Mouse (Mus musculus): ENCODE measurements around the gene Prps2. TPM values are rescaled to one million over a fixed set of nuclear protein-coding genes. Genes with fewer than 3 reads are reported as not detected.

The Prps2 gene
- polyA plus RNA-seq, 1 experiment from 2014 or later = 30.1 TPM

DNA sequence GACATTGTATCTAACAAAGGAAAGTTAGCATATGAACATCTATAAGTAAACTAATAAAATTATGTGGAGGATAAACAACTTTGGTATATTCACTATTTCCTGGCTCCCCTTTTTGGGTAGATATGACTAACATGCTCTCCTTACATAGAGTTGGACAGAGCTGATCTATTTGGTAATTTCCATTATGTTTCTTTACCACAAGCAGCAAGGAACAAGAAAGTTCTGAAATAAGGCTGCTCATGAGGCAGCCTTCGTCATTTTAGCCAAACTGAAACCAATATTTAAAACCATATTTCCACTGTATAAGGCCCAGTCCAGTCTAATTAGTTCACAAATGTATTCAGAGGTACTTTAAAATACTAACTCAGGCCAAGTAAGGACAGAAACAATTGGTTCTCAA, 36.1 kb downstream of the Prps2 start:
- Histone ChIP-seq H3K27me3 (peaks cover 30% of the 10 kb centered on the region), H3K36me3 (peaks cover 8% of the 10 kb centered on the region; the same call in 1 of the 2 replicates), H3K27ac (no peak overlapping the region), H3K4me2 (no peak overlapping the region), H3K9ac (no peak overlapping the region), H3K4me3 (replicated peaks) (no peak overlapping the region), H3K4me1 (no peaks in the 10 kb centered on the region), H3K9me3 (replicated peaks) (no peaks in the 10 kb centered on the region)
- 88% methylated on average over 1 of the region's 1 CpGs for WGBS
- ATAC-seq (replicated peaks; ENCODE audit: low FRiP score) = no peak

- no peak overlapping the region for H3K4me3 ChIP-seq (replicated peaks)
- H3K4me1 ChIP-seq = no peaks in the 10 kb centered on the region
- 59% methylated on average over 1 of the region's 1 CpGs for WGBS
- H3K36me3 ChIP-seq = no peaks in the 10 kb centered on the region
- no peak overlapping the region for H3K27ac ChIP-seq
- peaks cover 29% of the 10 kb centered on the region for H3K27me3 ChIP-seq
- no peak overlapping the region for H3K9ac ChIP-seq
- no peak overlapping the region for H3K4me2 ChIP-seq
- peak; percentile 43; the same call in 1 of the 2 replicates for ATAC-seq (replicated peaks; ENCODE audit: low FRiP score)
- H3K9me3 ChIP-seq (replicated peaks) = no peaks in the 10 kb centered on the region
These were observed 38.2 kb downstream of the Prps2 start for GRCm38 (mm10) chrX:167344356-167344755.

- no peak overlapping the region for H3K4me2 ChIP-seq
- H3K9me3 ChIP-seq (replicated peaks) = no peaks in the 10 kb centered on the region
- H3K27ac ChIP-seq = no peak overlapping the region
- no peak overlapping the region for H3K4me3 ChIP-seq (replicated peaks)
- no peak overlapping the region for H3K9ac ChIP-seq
- WGBS = 84% methylated on average over 3 of the region's 3 CpGs
- H3K36me3 ChIP-seq = no peaks in the 10 kb centered on the region
- no peak for ATAC-seq (replicated peaks; ENCODE audit: low FRiP score)
- peaks cover 23% of the 10 kb centered on the region for H3K27me3 ChIP-seq
- no peaks in the 10 kb centered on the region for H3K4me1 ChIP-seq
These were observed 40.7 kb downstream of the Prps2 start for GRCm38 (mm10) chrX:167341811-167342210.

GRCm38 (mm10) chrX:167340190-167340589, 42.4 kb downstream of the Prps2 start:
- Histone ChIP-seq H3K4me3 (replicated peaks) (no peak overlapping the region), H3K4me1 (no peaks in the 10 kb centered on the region), H3K27ac (no peak overlapping the region), H3K27me3 (peaks cover 16% of the 10 kb centered on the region), H3K4me2 (no peak overlapping the region), H3K9ac (no peak overlapping the region), H3K36me3 (no peaks in the 10 kb centered on the region), H3K9me3 (replicated peaks) (no peaks in the 10 kb centered on the region)
- 92% methylated on average over 2 of the region's 2 CpGs for WGBS
- no peak for ATAC-seq (replicated peaks; ENCODE audit: low FRiP score)

GRCm38 (mm10) chrX:167337990-167338389, 44.6 kb downstream of the Prps2 start:
- 93% methylated on average over 1 of the region's 1 CpGs for WGBS
- no peak for ATAC-seq (replicated peaks; ENCODE audit: low FRiP score)

GRCm38 (mm10) chrX:167334571-167334970, 48.0 kb downstream of the Prps2 start:
- no peaks in the 10 kb centered on the region for H3K4me1 ChIP-seq
- peaks cover 7% of the 10 kb centered on the region for H3K27me3 ChIP-seq
- H3K36me3 ChIP-seq = no peaks in the 10 kb centered on the region
- ATAC-seq (replicated peaks; ENCODE audit: low FRiP score) = no peak
- no peak overlapping the region for H3K9ac ChIP-seq
- H3K4me3 ChIP-seq (replicated peaks) = no peak overlapping the region
- no peak overlapping the region for H3K4me2 ChIP-seq
- 82% methylated on average over 1 of the region's 1 CpGs for WGBS
- no peak overlapping the region for H3K27ac ChIP-seq
- H3K9me3 ChIP-seq (replicated peaks) = no peaks in the 10 kb centered on the region

More at GRCm38 (mm10) chrX:167337990-167338389, 44.6 kb downstream of the Prps2 start:
- no peak overlapping the region for H3K4me2 ChIP-seq
- H3K27me3 ChIP-seq = peaks cover 7% of the 10 kb centered on the region; the same call in 1 of the 2 replicates
- no peak overlapping the region for H3K4me3 ChIP-seq (replicated peaks)
- H3K9ac ChIP-seq = no peak overlapping the region
- no peak overlapping the region for H3K27ac ChIP-seq
- no peaks in the 10 kb centered on the region for H3K9me3 ChIP-seq (replicated peaks)
- H3K36me3 ChIP-seq = no peaks in the 10 kb centered on the region
- H3K4me1 ChIP-seq = no peaks in the 10 kb centered on the region

- Histone ChIP-seq H3K36me3 (no peaks in the 10 kb centered on the region), H3K27me3 (peaks cover 14% of the 10 kb centered on the region), H3K9me3 (replicated peaks) (no peaks in the 10 kb centered on the region), H3K9ac (no peak overlapping the region), H3K4me2 (no peak overlapping the region), H3K4me3 (replicated peaks) (no peak overlapping the region), H3K4me1 (no peaks in the 10 kb centered on the region), H3K27ac (no peak overlapping the region)
- peak; percentile 77; the same call in 1 of the 2 replicates for ATAC-seq (replicated peaks; ENCODE audit: low FRiP score)
- WGBS = 42% methylated on average over 1 of the region's 1 CpGs
These were observed 49.9 kb downstream of the Prps2 start for GRCm38 (mm10) chrX:167332607-167333006.

- no peaks in the 10 kb centered on the region for H3K36me3 ChIP-seq
- 78% methylated on average over 4 of the region's 4 CpGs for WGBS
- no peaks in the 10 kb centered on the region for H3K4me1 ChIP-seq
- no peak overlapping the region for H3K9ac ChIP-seq
- no peak overlapping the region for H3K4me3 ChIP-seq (replicated peaks)
- no peak overlapping the region for H3K27ac ChIP-seq
- no peaks in the 10 kb centered on the region for H3K9me3 ChIP-seq (replicated peaks)
- no peak overlapping the region for H3K4me2 ChIP-seq
- H3K27me3 ChIP-seq = peaks cover 14% of the 10 kb centered on the region
- ATAC-seq (replicated peaks; ENCODE audit: low FRiP score) = no peak
These were observed 51.6 kb downstream of the Prps2 start for GRCm38 (mm10) chrX:167330993-167331392.

DNA sequence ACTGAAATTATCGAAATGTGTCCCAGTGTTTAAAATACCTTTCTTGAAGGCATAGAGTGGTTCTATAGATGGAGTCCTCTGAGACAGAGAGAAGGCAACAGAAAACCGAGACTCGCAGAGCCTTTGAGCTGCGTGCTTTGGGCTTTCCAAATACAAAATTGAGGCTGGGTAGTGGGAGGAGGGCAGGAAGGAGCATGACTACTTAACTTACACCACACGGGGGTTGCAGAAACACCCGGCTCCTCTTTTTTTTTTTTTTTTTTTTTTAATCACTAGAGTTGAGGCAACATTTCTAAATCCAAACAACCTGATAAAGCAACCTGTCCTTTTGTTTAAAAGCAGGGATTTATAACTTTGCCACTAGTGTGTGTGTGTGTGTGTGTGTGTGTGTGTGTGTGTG, 52.1 kb downstream of the Prps2 start, which contains the start of gene Tlr7:
Gene Tlr7 (minus strand): TSS at position 160 of the 400 bp plus-strand sequence.
- no peaks in the 10 kb centered on the region for H3K4me1 ChIP-seq
- no peaks in the 10 kb centered on the region for H3K9me3 ChIP-seq (replicated peaks)
- no peaks in the 10 kb centered on the region for H3K36me3 ChIP-seq
- no peak within 1 kb of the TSS for H3K4me2 ChIP-seq
- no peak within 1 kb of the TSS for H3K27ac ChIP-seq
- no peak within 1 kb of the TSS for H3K9ac ChIP-seq
- peaks cover 20% of the 10 kb centered on the region for H3K27me3 ChIP-seq
- WGBS = 78% methylated on average over 6 of the region's 6 CpGs
- no peak within 1 kb of the TSS for H3K4me3 ChIP-seq (replicated peaks)
- no peak for ATAC-seq (replicated peaks; ENCODE audit: low FRiP score)

DNA sequence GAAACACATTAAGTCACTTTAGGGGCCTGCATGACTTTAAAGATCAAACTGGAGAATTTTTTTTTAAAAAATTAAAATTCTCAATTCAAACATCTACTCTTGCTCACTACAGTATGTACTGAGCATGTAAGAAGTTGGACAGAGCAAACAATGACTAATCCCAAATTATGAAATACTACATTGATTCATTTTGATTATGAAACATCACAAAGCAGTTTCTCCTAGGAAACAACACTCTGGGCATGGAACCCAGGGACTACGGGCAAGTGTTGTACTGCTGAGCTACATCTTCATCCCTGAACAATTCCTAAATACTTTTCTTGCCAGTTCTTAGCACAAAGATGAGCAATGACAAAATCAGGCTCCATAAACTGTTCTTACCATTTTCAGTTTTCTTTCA, 52.9 kb downstream of the Prps2 start:
- 94% methylated on average over 1 of the region's 1 CpGs for WGBS
- Histone ChIP-seq H3K4me1 (no peaks in the 10 kb centered on the region), H3K9ac (no peak overlapping the region), H3K27me3 (peaks cover 20% of the 10 kb centered on the region), H3K4me3 (replicated peaks) (no peak overlapping the region), H3K9me3 (replicated peaks) (no peaks in the 10 kb centered on the region), H3K36me3 (no peaks in the 10 kb centered on the region), H3K27ac (no peak overlapping the region), H3K4me2 (no peak overlapping the region)
- ATAC-seq (replicated peaks; ENCODE audit: low FRiP score) = no peak

GRCm38 (mm10) chrX:167329098-167329497, 53.5 kb downstream of the Prps2 start:
- peaks cover 20% of the 10 kb centered on the region for H3K27me3 ChIP-seq
- no peak overlapping the region for H3K9ac ChIP-seq
- no peak overlapping the region for H3K4me2 ChIP-seq
- no peaks in the 10 kb centered on the region for H3K4me1 ChIP-seq
- H3K9me3 ChIP-seq (replicated peaks) = no peaks in the 10 kb centered on the region
- WGBS = 62% methylated on average over 1 of the region's 1 CpGs
- no peak for ATAC-seq (replicated peaks; ENCODE audit: low FRiP score)
- H3K27ac ChIP-seq = no peak overlapping the region
- no peak overlapping the region for H3K4me3 ChIP-seq (replicated peaks)
- H3K36me3 ChIP-seq = no peaks in the 10 kb centered on the region

DNA sequence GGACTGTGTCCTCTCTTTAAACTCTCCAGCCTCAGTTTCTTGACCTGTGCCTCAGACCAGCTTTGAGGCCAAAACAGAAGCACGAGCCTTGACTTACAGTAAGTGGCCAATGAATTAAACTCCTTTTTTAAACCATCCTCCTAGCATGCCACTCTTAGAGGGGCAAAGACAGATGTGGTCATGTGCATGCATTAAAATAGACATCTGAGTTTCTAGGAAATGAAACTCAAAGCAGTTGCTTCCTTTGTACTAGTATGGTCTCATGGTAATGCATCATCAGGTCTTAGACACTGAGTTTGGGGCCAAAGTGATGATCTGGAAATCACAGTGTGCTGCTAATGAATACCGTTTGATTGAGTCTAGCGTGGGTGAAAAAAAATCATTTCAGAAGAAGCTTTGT, 54.0 kb downstream of the Prps2 start:
- Histone ChIP-seq H3K27ac (no peak overlapping the region), H3K4me3 (replicated peaks) (no peak overlapping the region), H3K9me3 (replicated peaks) (no peaks in the 10 kb centered on the region), H3K9ac (no peak overlapping the region), H3K36me3 (no peaks in the 10 kb centered on the region), H3K4me1 (no peaks in the 10 kb centered on the region), H3K4me2 (no peak overlapping the region), H3K27me3 (peaks cover 23% of the 10 kb centered on the region)
- ATAC-seq (replicated peaks; ENCODE audit: low FRiP score) = no peak
- WGBS = 90% methylated on average over 3 of the region's 3 CpGs

- no peak overlapping the region for H3K4me3 ChIP-seq (replicated peaks)
- peaks cover 36% of the 10 kb centered on the region for H3K27me3 ChIP-seq
- ATAC-seq (replicated peaks; ENCODE audit: low FRiP score) = no peak
- no peaks in the 10 kb centered on the region for H3K9me3 ChIP-seq (replicated peaks)
- no peaks in the 10 kb centered on the region for H3K36me3 ChIP-seq
- H3K4me2 ChIP-seq = no peak overlapping the region
- no peak overlapping the region for H3K27ac ChIP-seq
- 70% methylated on average over 1 of the region's 1 CpGs for WGBS
- H3K4me1 ChIP-seq = no peaks in the 10 kb centered on the region
- H3K9ac ChIP-seq = no peak overlapping the region
These were observed 58.8 kb downstream of the Prps2 start for GRCm38 (mm10) chrX:167323742-167324141.

Data from kidney, embryonic 15.5 days (tissue).